Mouse (Mus musculus) stomach, postnatal 0 days (tissue): ENCODE measurements at regions not wholly inside any gene's neighbourhood (a gene's known extent, or its start where the extent isn't known, plus 50 kb on each side); places are given as distances from the start of the nearest gene placed in this dataset.

ENCODE experiments used
- CTCF ChIP-seq: IDR thresholded peaks from 2 replicates; pipeline ENCODE4 v1.5.1; 2016; ENCODE audit warnings: antibody characterized with exemption, low read depth, mild to moderate bottlenecking, moderate library complexity
- EP300 ChIP-seq: optimal IDR thresholded peaks from 2 replicates; pipeline ENCODE3; 2016; ENCODE audit warnings: antibody characterized with exemption

- TF ChIP-seq EP300 (no peak), CTCF (no peak)
Observed at GRCm38 (mm10) chr4:24219074-24219497, 277.2 kb upstream of the Mms22l start.
